Mouse (Mus musculus) adrenal gland, postnatal 4 days (tissue): ENCODE results near the gene Ap2s1. TPM values are rescaled to one million over a fixed set of nuclear protein-coding genes. Genes with fewer than 3 reads are reported as not detected.

Experiments used
- DNase-seq, 2 experiments: peaks; one replicate each; pipeline ENCODE4 v3.0.0; 2021 to 2022; ENCODE audit warnings: low spot score in 2 of 2, mixed read lengths in 2 of 2
- total RNA-seq, 2 experiments: library from RNA; stranded (reverse); gene quantifications; 2 replicates each; pipeline ENCODE4 v1.2.3; 2021

Gene Ap2s1
- total RNA-seq, 2 experiments from 2014 or later: 169 to 179 TPM

GRCm38 (mm10) chr7:16792316-16792715 is 54.1 kb downstream of the Ap2s1 start:
- DNase-seq: no peak

GRCm38 (mm10) chr7:16793010-16793725 is 55.0 kb downstream of the Ap2s1 start:
- no peak for DNase-seq

- DNase-seq: no peak
Measured at GRCm38 (mm10) chr7:16794886-16795285, 56.7 kb downstream of the Ap2s1 start.

Other genes with a start within 250 kb of the Ap2s1 start
- 10 to 100 TPM; 72.2 to 76.0 TPM for gene Arhgap35, start 123.4 kb upstream of the Ap2s1 start, total RNA-seq
- gene Ceacam15, start 62.7 kb upstream of the Ap2s1 start, total RNA-seq: not detected
- gene Ceacam9, start 16.5 kb upstream of the Ap2s1 start, total RNA-seq: not detected
- gene Slc1a5, start 42.9 kb downstream of the Ap2s1 start, total RNA-seq: 10 to 100 TPM; 60.8 to 61.0 TPM
- gene Strn4, start 77.5 kb downstream of the Ap2s1 start, total RNA-seq: 100 to 1,000 TPM in 1 of 2 experiments, 10 to 100 TPM in 1; 96.9 to 106 TPM
- gene Fkrp, start 78.3 kb downstream of the Ap2s1 start, total RNA-seq: 10 to 100 TPM; 26.3 to 29.0 TPM
- 10 to 100 TPM; 22.0 to 22.2 TPM for gene Prkd2, start 104.5 kb downstream of the Ap2s1 start, total RNA-seq
- 10 to 100 TPM; 12.7 to 13.7 TPM for gene Dact3, start 136.9 kb downstream of the Ap2s1 start, total RNA-seq
- gene Gng8, start 153.4 kb downstream of the Ap2s1 start, total RNA-seq: 1 to 10 TPM; 2.4 to 4.0 TPM
- 1 to 10 TPM; 1.7 to 2.0 TPM for gene Ptgir, start 168.1 kb downstream of the Ap2s1 start, total RNA-seq
- gene Calm3, start 185.7 kb downstream of the Ap2s1 start, total RNA-seq: 100 to 1,000 TPM; 330 to 344 TPM
- 10 to 100 TPM; 40.7 to 42.6 TPM for gene Pnmal2, start 206.3 kb downstream of the Ap2s1 start, total RNA-seq
- 1 to 10 TPM; 7.3 to 7.8 TPM for gene Pnmal1, start 221.3 kb downstream of the Ap2s1 start, total RNA-seq
- gene Gm42372, start 244.7 kb downstream of the Ap2s1 start, total RNA-seq: 1 to 10 TPM; 2.2 TPM